Mouse (Mus musculus) forebrain, embryonic 15.5 days (tissue): ENCODE data around the gene Wdr34. TPM values are rescaled to one million over a fixed set of nuclear protein-coding genes. Genes with fewer than 3 reads are reported as not detected.
"Not testable (repeated sequence)": the region's sequence is repeated elsewhere in the genome, so short reads cannot be mapped to it uniquely, and the experiment has no call there.

ENCODE experiments used
- ATAC-seq: fragments of 200-750 bp; cut with Nextera tagmentation; replicated peaks from 2 replicates; pipeline ENCODE4 v1.8.0; 2017; ENCODE audit warnings: mild to moderate bottlenecking, moderate TSS enrichment, moderate library complexity
- H3K27ac ChIP-seq: fragments of 300-500 bp; sonication (generic); replicated peaks from 2 replicates; pipeline ENCODE4 v1.5.1; 2015; ENCODE audit warnings: mild to moderate bottlenecking, inconsistent platforms
- H3K27me3 ChIP-seq: fragments of 300-500 bp; sonication (generic); 2 replicates; pipeline ENCODE4 v1.6.1; 2015; ENCODE audit warnings: inconsistent platforms
- H3K36me3 ChIP-seq: fragments of 300-500 bp; sonication (generic); 2 replicates; pipeline ENCODE4 v1.6.1; 2015; ENCODE audit warnings: mild to moderate bottlenecking, inconsistent platforms
- H3K4me1 ChIP-seq: fragments of 300-500 bp; sonication (generic); 2 replicates; pipeline ENCODE4 v1.6.1; 2015; ENCODE audit warnings: inconsistent platforms
- H3K4me2 ChIP-seq: fragments of 300-500 bp; sonication (generic); replicated peaks from 2 replicates; pipeline ENCODE4 v1.6.1; 2015; ENCODE audit warnings: mild to moderate bottlenecking, inconsistent platforms
- H3K4me3 ChIP-seq: fragments of 300-500 bp; sonication (generic); 2 replicates; pipeline ENCODE4 v1.5.1; 2015; ENCODE audit warnings: mild to moderate bottlenecking, inconsistent platforms
- H3K9ac ChIP-seq: fragments of 300-500 bp; sonication (generic); replicated peaks from 2 replicates; pipeline ENCODE4 v1.6.1; 2015; ENCODE audit warnings: mild to moderate bottlenecking, inconsistent platforms
- H3K9me3 ChIP-seq: fragments of 300-500 bp; sonication (generic); 2 replicates; pipeline ENCODE4 v1.6.1; 2016; ENCODE audit warnings: inconsistent platforms
- WGBS: fragments of 180-500 bp; shearing (Covaris S2); methylation state at CpG from one replicate; pipeline ENCODE4 v1.1.7; 2015; ENCODE audit warnings: mixed read lengths; 5-methylcytosine and 5-hydroxymethylcytosine counted together
- polyA plus RNA-seq: library from polyadenylated mRNA; unstranded; fragments of >200 nt; fragmentation: Nextera tagmentation; extraction: Ambion mirVana; gene quantifications from 2 replicates; pipeline ENCODE4 v1.2.1, GENCODE M21; 2015

The Wdr34 gene
- polyA plus RNA-seq, 1 experiment from 2014 or later: 76.2 TPM

DNA sequence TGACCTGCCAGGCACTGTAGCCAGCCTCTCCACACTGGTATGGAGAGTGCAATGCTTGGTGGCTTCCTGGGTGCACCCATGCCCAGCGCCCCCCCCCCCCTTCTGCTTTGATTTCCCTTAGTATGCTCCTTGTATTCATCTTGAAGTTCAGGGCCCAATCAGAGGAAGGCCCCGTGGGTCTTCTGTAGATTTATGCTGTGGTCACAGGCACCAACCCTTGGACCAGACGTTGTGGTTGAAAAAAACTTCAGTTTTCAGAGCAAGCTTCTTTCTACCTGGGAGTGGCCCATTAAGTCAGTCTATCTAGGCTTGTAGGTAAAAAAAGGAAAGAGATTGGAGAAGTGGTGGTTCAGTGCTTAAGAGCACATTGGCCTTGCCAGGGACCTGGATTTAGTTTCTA lies 15.1 kb upstream of the Wdr34 start:
- no peak overlapping the region for H3K9ac ChIP-seq
- ATAC-seq: no peak
- no peak overlapping the region for H3K27ac ChIP-seq
- peaks cover 51% of the 10 kb centered on the region for H3K4me1 ChIP-seq
- 3% methylated on average over 3 of the region's 3 CpGs for WGBS
- no peaks in the 10 kb centered on the region for H3K9me3 ChIP-seq
- no peaks in the 10 kb centered on the region for H3K27me3 ChIP-seq
- peaks cover 4% of the 10 kb centered on the region for H3K36me3 ChIP-seq
- peak overlapping the region; percentile 97 for H3K4me2 ChIP-seq
- H3K4me3 ChIP-seq: no peak overlapping the region

DNA sequence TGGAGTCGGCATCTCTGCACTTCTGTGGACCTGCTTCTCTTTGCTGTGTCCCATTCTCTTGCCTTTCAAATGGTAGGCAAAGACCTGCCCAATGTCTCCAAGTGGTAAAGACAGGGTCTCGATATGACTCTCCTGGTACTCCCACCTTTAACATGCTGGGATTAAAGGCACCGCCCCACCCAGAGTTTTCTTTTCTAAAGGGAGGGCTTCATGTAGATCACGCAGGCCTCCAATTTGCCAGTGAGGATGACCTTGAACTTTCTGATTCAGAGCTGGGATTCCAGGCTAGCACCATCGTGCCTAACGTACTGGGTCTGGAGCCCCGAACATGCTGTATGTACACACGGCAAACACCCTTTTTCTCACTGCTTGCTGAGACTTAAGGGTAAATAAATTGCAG lies 14.6 kb upstream of the Wdr34 start:
- no peak for ATAC-seq
- Histone ChIP-seq H3K9me3 (no peaks in the 10 kb centered on the region), H3K36me3 (no peaks in the 10 kb centered on the region; the same call in 1 of the 2 replicates), H3K27ac (peak overlapping the region; percentile 73), H3K4me3 (peak overlapping the region; percentile 60), H3K4me1 (peaks cover 46% of the 10 kb centered on the region), H3K27me3 (no peaks in the 10 kb centered on the region), H3K4me2 (peak overlapping the region; percentile 97), H3K9ac (peak overlapping the region; percentile 57)
- WGBS: 2% methylated on average over 8 of the region's 8 CpGs

DNA sequence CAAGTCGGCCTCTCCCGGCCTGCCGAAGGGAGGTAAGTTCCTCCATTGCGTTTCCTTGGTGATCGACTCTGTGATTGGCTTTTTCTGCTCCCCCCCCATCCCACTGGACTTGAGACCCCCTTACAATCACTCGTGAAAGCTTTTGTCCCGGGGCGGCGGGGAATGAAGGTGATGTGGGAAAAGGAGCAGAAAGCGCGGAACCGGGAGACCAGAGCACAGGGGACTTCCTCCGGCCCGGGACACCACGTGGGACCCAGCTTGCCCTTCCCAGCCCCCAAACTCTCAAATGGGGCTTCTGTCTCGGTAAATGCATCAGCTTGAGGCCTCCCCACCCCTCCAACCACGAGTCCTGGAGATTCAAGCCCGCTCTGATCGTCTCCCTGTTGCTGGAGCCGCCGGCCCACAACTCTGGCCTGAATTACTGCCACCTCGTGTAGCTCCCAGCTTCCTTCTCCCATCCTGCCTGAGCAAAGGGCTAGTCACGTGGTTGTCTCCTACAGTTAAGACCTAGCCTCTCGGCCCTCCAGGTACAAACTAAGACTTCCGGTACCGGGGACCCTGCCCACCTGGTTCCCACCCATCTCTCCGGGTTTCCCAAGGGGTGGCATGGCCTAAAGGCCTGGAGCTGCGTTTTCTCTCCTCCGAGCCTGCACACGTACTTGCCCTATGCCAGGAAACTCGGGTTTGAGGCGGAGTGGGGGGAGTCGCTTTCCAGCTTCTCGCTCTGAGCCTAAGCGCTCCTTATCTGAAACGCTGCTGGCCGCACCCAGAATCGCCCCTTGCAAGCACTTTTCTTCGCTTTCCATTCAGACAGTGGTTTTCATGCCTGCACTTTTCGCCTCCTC lies 13.8 kb upstream of the Wdr34 start:
- ATAC-seq: no peak
- Histone ChIP-seq H3K9ac (peak overlapping the region; percentile 57), H3K9me3 (no peaks in the 10 kb centered on the region), H3K4me2 (peak overlapping the region; percentile 97), H3K4me3 (peak overlapping the region; percentile 60), H3K27ac (peak overlapping the region; percentile 73), H3K36me3 (no peaks in the 10 kb centered on the region), H3K4me1 (peaks cover 40% of the 10 kb centered on the region), H3K27me3 (no peaks in the 10 kb centered on the region)
- WGBS: under 1% methylated on average over 40 of the region's 40 CpGs

DNA sequence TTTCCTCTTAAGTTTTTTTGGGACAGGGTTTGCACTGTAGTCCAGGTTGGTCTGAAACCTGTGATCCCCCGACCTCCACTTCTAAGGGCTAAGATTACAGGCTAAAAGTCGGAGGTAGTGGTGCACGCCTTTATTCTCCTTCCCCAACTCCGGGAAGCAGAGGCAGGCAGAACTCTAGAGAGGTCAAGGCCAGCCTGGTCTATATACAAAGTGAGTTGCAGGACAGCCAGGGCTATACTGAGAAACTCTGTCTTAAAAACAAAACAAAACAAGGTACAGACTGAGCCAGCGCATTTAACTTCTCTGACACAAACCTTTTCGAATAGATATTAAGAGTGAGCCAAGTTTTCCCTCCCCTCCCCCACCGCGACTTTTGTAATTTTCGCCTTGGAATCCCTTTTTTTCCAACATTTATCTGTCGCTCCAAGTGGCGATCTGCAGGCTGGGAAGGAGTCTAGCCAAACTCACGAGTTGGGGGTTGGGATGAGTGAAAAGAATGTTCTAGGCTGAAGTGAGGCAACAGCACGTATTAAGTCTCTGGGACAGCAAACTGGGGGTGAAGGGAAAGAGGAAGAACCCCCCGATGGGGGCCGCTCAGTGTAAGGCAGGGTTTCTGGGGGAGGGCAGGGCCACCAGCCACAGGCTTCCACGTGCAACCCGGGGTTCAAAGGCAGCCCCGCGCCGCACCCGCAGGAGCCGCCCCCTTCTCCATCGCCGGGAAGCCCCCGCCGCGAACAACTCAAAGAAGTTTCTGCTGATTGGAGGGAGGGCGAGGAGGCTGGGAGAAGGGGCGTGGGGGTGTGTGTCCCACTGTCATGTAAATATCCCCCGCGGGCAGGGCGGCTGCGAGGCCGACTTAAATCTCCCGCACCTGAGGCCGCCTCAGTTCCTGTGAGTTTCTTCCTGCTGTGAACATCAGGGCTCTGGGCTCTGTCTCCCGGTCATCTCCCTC lies 12.8 kb upstream of the Wdr34 start:
- H3K4me3 ChIP-seq: peak overlapping the region; percentile 60
- peak overlapping the region; percentile 97 for H3K4me2 ChIP-seq
- peak overlapping the region; percentile 73 for H3K27ac ChIP-seq
- 11% methylated on average over 29 of the region's 37 CpGs for WGBS
- no peaks in the 10 kb centered on the region for H3K9me3 ChIP-seq
- peaks cover 40% of the 10 kb centered on the region for H3K4me1 ChIP-seq
- H3K36me3 ChIP-seq: no peaks in the 10 kb centered on the region
- ATAC-seq: no peak
- H3K9ac ChIP-seq: peak overlapping the region; percentile 57
- no peaks in the 10 kb centered on the region for H3K27me3 ChIP-seq

DNA sequence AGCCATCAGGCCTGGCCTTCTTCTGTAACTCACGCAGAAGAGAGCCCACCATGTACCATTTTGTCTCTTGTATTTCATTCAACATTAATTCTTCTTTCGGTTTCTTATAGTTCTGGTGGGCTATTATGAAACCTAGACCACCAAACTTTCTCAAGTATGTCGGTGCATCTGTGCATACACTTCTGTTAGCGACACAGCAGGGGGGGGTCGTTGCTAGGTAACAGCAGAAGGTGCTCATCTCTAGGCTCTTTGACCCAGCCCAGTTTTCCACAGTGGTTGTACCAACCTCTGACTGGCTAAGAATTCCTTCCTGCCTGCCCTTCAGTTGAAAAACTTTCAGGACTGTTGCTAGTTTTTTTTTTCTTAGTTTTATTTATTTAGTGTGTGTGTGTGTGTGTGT lies 9.7 kb upstream of the Wdr34 start:
- H3K9ac ChIP-seq: no peak overlapping the region
- H3K9me3 ChIP-seq: no peaks in the 10 kb centered on the region
- H3K27ac ChIP-seq: no peak overlapping the region
- no peaks in the 10 kb centered on the region for H3K36me3 ChIP-seq
- H3K4me1 ChIP-seq: peaks cover 24% of the 10 kb centered on the region
- peaks cover 5% of the 10 kb centered on the region; the same call in 1 of the 2 replicates for H3K27me3 ChIP-seq
- no peak overlapping the region for H3K4me3 ChIP-seq
- ATAC-seq: no peak
- WGBS: 43% methylated on average over 5 of the region's 5 CpGs
- H3K4me2 ChIP-seq: no peak overlapping the region

DNA sequence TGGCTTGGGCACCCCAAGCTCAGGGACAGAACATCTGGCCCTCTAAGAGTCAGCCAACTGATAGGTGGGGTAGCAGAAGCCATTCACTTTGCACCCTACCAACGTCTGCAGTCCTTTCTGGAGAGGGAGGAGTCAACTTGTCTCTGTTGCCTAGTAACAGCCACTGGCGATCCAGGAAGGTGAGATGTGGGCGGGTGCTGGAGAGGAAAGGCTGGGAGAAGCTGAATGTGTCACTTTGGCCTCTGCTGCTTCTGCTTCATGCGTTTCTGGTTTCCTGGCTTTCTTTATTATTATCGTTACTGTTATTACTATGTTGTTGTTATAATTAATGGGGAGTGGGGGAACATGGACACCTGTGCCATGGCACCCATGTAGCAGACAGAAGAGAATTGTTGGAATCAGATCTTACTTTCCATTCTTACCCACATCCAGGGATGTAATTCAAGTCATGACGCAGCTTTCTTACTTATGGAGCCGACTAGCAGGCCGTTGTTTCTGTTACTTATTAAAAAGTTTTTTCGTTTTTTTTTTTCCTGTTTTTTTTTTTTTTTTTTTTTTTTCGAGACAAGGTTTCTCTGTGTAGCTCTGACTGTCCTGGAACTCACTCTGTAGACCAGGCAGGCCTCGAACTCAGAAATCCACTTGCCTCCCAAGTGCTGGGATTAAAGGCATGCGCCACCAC lies 8.7 kb upstream of the Wdr34 start, which contains the start of gene Set:
TSS of gene Set (plus strand) at position 156 of the 682 bp plus-strand sequence.
- peaks cover 13% of the 10 kb centered on the region for H3K4me1 ChIP-seq
- 56% methylated on average over 12 of the region's 12 CpGs for WGBS
- H3K4me3 ChIP-seq: no peak within 1 kb of the TSS
- no peaks in the 10 kb centered on the region for H3K36me3 ChIP-seq
- H3K4me2 ChIP-seq: no peak within 1 kb of the TSS
- no peak within 1 kb of the TSS for H3K27ac ChIP-seq
- peaks cover 9% of the 10 kb centered on the region; the same call in 1 of the 2 replicates for H3K27me3 ChIP-seq
- H3K9ac ChIP-seq: no peak within 1 kb of the TSS
- H3K9me3 ChIP-seq: no peaks in the 10 kb centered on the region
- no peak for ATAC-seq

DNA sequence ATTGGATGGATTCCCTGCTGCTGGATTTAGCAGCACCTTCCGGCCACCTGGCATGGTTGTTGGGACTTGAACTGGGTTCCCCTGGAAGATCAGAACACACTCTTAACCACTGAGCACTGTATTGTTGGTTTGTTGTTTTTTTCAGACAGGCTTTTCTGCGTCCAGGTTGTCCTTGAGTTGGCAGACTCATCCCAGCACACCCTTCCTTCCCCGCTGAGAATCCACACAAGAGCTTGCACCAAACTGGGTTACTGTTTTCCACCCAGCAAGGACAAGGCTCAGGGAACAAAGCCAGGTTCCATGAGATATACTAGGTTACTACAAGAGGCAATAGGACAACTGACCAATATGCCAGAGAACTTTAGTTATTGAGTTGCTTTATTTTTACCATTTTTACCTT lies 8.1 kb upstream of the Wdr34 start:
- peaks cover 8% of the 10 kb centered on the region for H3K4me1 ChIP-seq
- H3K9me3 ChIP-seq: no peaks in the 10 kb centered on the region
- 83% methylated on average over 3 of the region's 3 CpGs for WGBS
- H3K27ac ChIP-seq: no peak overlapping the region
- no peak for ATAC-seq
- H3K27me3 ChIP-seq: peaks cover 9% of the 10 kb centered on the region; the same call in 1 of the 2 replicates
- H3K36me3 ChIP-seq: no peaks in the 10 kb centered on the region
- no peak overlapping the region for H3K9ac ChIP-seq
- H3K4me2 ChIP-seq: no peak overlapping the region
- no peak overlapping the region for H3K4me3 ChIP-seq

DNA sequence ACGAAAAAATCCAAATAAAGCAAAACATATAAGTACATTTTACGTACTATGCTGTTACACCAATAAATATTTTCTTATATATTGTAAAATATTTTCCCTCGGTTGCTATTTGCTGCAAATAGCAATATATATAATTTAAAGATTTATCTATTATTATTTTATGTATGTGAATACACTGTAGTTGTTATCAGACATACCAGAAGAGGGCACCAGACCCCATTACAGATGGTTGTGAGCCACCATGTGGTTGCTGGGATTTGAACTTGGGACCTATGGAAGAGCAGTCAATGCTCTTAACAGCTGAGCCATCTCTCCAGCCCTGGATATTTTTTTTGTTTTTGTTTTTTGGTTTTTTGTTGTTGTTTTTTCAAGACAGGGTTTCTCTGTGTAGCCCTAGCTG lies 6.6 kb upstream of the Wdr34 start:
- not testable (repeated sequence) for H3K9ac ChIP-seq, H3K27me3 ChIP-seq, H3K4me1 ChIP-seq, H3K27ac ChIP-seq, H3K4me2 ChIP-seq, H3K9me3 ChIP-seq, H3K36me3 ChIP-seq, ATAC-seq, H3K4me3 ChIP-seq
- 91% methylated on average over 3 of the region's 3 CpGs for WGBS

DNA sequence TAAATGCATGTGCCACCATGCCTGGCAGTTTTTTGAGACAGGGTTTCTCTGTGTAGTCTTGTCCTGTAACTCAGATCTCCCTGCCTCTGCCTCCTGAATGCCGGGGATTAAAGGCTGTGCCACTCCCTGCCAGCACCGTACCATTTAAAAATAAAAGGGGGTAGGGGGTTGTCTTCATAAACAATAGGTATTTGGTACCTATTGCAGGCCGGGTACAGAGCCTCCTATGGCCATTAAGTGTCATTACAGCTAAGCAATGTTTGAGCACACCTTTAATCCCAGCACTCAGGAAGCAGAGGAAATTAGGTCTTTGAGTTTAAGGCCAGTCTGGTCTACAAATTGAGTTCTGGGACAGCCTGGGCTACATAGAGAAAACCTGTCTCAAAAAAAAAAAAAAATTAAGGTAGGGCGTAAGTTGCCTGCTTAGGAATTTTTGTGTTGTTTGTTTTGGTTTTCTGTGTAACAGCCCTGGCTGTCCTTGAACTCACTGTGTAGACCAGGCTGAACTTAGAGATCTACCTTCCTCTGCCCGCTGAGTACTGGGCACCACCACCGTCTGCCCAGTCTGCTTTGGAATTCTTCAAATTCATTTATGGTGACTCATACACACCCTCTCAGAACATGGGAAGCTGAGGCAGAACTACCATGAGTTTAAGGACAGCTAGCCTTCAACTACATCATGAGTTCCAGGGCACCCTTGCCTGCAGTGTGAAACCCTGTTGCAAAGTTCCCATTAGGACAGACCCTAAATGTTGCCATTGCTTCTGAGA lies 3.5 kb upstream of the Wdr34 start:
- ATAC-seq: no peak
- 44% methylated on average over 6 of the region's 6 CpGs for WGBS
- Histone ChIP-seq H3K27me3 (peaks cover 9% of the 10 kb centered on the region; the same call in 1 of the 2 replicates), H3K4me3 (no peak overlapping the region), H3K4me2 (no peak overlapping the region), H3K36me3 (no peaks in the 10 kb centered on the region), H3K27ac (no peak overlapping the region), H3K9ac (no peak overlapping the region), H3K9me3 (no peaks in the 10 kb centered on the region), H3K4me1 (peaks cover 9% of the 10 kb centered on the region)

DNA sequence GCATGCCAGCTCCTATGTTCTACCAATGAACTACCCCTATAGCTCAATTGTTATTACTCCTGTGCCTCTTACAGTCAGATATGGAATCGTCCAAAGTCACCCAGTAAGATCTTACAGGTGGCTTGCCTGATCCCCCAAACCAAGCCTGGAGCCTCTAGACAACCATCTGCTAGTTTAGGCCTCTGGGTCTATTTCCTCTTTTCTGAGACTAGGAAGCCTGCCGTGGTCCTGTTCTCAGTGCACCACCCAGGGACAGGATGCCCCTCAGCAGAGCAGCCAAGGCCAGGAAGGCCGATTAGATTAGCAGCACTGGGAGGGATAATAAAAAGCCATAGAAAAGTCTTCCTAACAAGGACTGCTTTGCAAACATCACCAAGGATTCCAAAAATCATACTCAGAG lies 1.1 kb upstream of the Wdr34 start:
- no peaks in the 10 kb centered on the region; the same call in 1 of the 2 replicates for H3K36me3 ChIP-seq
- H3K27ac ChIP-seq: no peak overlapping the region
- peaks cover 9% of the 10 kb centered on the region for H3K4me1 ChIP-seq
- H3K9me3 ChIP-seq: no peaks in the 10 kb centered on the region
- WGBS: 86% methylated on average over 3 of the region's 3 CpGs
- no peak for ATAC-seq
- peaks cover 9% of the 10 kb centered on the region; the same call in 1 of the 2 replicates for H3K27me3 ChIP-seq
- no peak overlapping the region for H3K4me2 ChIP-seq
- no peak overlapping the region for H3K9ac ChIP-seq
- H3K4me3 ChIP-seq: no peak overlapping the region

DNA sequence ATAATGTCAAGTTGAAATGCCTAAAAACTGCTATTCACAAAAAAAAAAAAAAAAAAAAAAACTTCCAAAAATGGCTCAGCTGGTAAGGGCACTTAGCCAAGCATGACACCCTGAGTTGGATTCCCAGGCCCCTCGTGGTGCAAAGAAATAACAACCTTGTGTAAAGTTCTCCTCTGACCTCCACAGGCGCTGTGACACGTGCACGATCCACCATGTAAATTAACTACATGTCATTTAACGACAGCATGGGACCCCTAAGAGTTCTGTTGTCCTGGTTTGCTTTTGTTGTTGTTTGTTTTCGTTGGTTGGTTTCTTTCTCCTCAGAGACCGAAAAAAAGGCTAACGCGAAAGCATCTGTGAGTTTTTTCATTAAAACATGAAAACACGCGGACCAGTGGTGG lies 580 bp downstream of the Wdr34 start:
- H3K36me3 ChIP-seq: no peaks in the 10 kb centered on the region; the same call in 1 of the 2 replicates
- peak overlapping the region; percentile 50 for H3K4me2 ChIP-seq
- H3K27ac ChIP-seq: peak overlapping the region; percentile 92
- WGBS: 56% methylated on average over 11 of the region's 11 CpGs
- peaks cover 9% of the 10 kb centered on the region for H3K4me1 ChIP-seq
- peak overlapping the region; percentile 62 for H3K9ac ChIP-seq
- no peak for ATAC-seq
- no peaks in the 10 kb centered on the region for H3K9me3 ChIP-seq
- peak overlapping the region; percentile 60 for H3K4me3 ChIP-seq
- H3K27me3 ChIP-seq: 0 out of 2 replicates have a peak, but pooled peaks cover 2% of the 10 kb centered on the region
